In genomic region chr4:141260007-141260723, GRCm38 (mm10) we compare ENCODE assay signal across 9 mouse cellular contexts. TPM values are rescaled to one million over a fixed set of nuclear protein-coding genes. Genes with fewer than 3 reads are reported as not detected.
DNase-seq lines count a peak whose midpoint lies in the region; ATAC-seq and TF ChIP-seq lines count a peak whose summit lies in the region.
"Had no signal": no experiment of that assay in that cellular context is flagged by ENCODE, and none has a peak within 500 bp of the region (broad histone marks: within the 10 kb centered on the region; RNA-seq: fewer than 3 reads in every experiment).

No protein-coding gene starts in this region.

- no peak overlapping the region for H3K27ac ChIP-seq in hindbrain, embryonic 16.5 days (ENCODE audit: low read depth, low read length)
- no peak overlapping the region for H3K27ac ChIP-seq in hindbrain, embryonic 11.5 days (ENCODE audit: low read depth, low read length)
- no peak overlapping the region for H3K27ac ChIP-seq in MEL (ENCODE audit: control insufficient read depth, low read depth, low read length)
- H3K27ac ChIP-seq in forebrain, postnatal 0 days (ENCODE audit: low read depth, low read length): no peak overlapping the region
- 0 out of 2 replicates have a peak overlapping the region, but pooled peaks have one; percentile 19 for H3K27ac ChIP-seq in lung, embryonic 14.5 days (ENCODE audit: low read depth)

- H3K4me2 ChIP-seq in hindbrain, embryonic 16.5 days (ENCODE audit: low read length): peak overlapping the region; percentile 24; the same call in 1 of the 2 replicates
- H3K4me2 ChIP-seq in hindbrain, embryonic 11.5 days (replicated peaks; ENCODE audit: low read depth, low read length): no peak overlapping the region
- peak overlapping the region; percentile 33 for H3K4me2 ChIP-seq in forebrain, postnatal 0 days (ENCODE audit: low read depth)
- peak overlapping the region; percentile 53 for H3K4me2 ChIP-seq in lung, embryonic 14.5 days

- WGBS in hindbrain, embryonic 16.5 days: 51% methylated on average over 16 of the region's 16 CpGs
- 67% methylated on average over 16 of the region's 16 CpGs for WGBS in hindbrain, embryonic 11.5 days
- WGBS in forebrain, postnatal 0 days: 41% methylated on average over 16 of the region's 16 CpGs
- WGBS in lung, embryonic 14.5 days: 26% methylated on average over 16 of the region's 16 CpGs

- no peak overlapping the region for H3K9ac ChIP-seq in hindbrain, embryonic 16.5 days (ENCODE audit: low read depth, low read length)
- H3K9ac ChIP-seq in hindbrain, embryonic 11.5 days (ENCODE audit: low read depth, low read length): no peak overlapping the region
- H3K9ac ChIP-seq in MEL (ENCODE audit: control insufficient read depth, low read depth, low read length, poor library complexity, severe bottlenecking): peak overlapping the region; percentile 52
- H3K9ac ChIP-seq in forebrain, postnatal 0 days: no peak overlapping the region
- 0 out of 2 replicates have a peak overlapping the region, but pooled peaks have one; percentile 2 for H3K9ac ChIP-seq in lung, embryonic 14.5 days

- H3K79me2 ChIP-seq in MEL (ENCODE audit: control insufficient read depth, insufficient read depth, low read length, poor library complexity): no peaks in the 10 kb centered on the region

- TF ChIP-seq EP300 in MEL (IDR thresholded peaks at IDR 0.05; ENCODE audit: low read depth in 1 of 2, low read length in 2 of 2): no peak

- no peaks in the 10 kb centered on the region for H3K27me3 ChIP-seq in hindbrain, embryonic 16.5 days (replicated peaks; ENCODE audit: control insufficient read depth, insufficient read depth, low read length)
- H3K27me3 ChIP-seq in hindbrain, embryonic 11.5 days (ENCODE audit: control insufficient read depth, insufficient read depth, low read length): no peaks in the 10 kb centered on the region
- no peaks in the 10 kb centered on the region for H3K27me3 ChIP-seq in MEL (ENCODE audit: control insufficient read depth in 1 of 2, insufficient read depth in 2 of 2, low read length in 2 of 2)
- no peaks in the 10 kb centered on the region for H3K27me3 ChIP-seq in forebrain, postnatal 0 days (ENCODE audit: insufficient read depth, low read length)
- H3K27me3 ChIP-seq in lung, embryonic 14.5 days (ENCODE audit: insufficient read depth, low read length): no peaks in the 10 kb centered on the region

- TF ChIP-seq RAD21 in MEL (IDR thresholded peaks at IDR 0.05; ENCODE audit: low read depth, low read length): no peak

- no peak for ATAC-seq in hindbrain, embryonic 16.5 days
- no peak for ATAC-seq in hindbrain, embryonic 11.5 days (ENCODE audit: low FRiP score)
- peak; percentile 51; the same call in 1 of the 2 replicates for ATAC-seq in forebrain, postnatal 0 days
- peak; percentile 75 for ATAC-seq in lung, embryonic 14.5 days (ENCODE audit: insufficient read depth)

- TF ChIP-seq POLR2A in MEL (IDR thresholded peaks at IDR 0.05; ENCODE audit: control insufficient read depth in 1 of 2, insufficient read depth in 1 of 2, low read depth in 1 of 2, low read length in 2 of 2, poor library complexity in 1 of 2): no peak

- H3K9me3 ChIP-seq in hindbrain, embryonic 16.5 days (ENCODE audit: control insufficient read depth, low read length): no peaks in the 10 kb centered on the region
- no peaks in the 10 kb centered on the region for H3K9me3 ChIP-seq in hindbrain, embryonic 11.5 days (ENCODE audit: control insufficient read depth, low read length)
- no peaks in the 10 kb centered on the region for H3K9me3 ChIP-seq in MEL (replicated peaks; ENCODE audit: insufficient read depth, low read length)
- H3K9me3 ChIP-seq in forebrain, postnatal 0 days (ENCODE audit: low read length): no peaks in the 10 kb centered on the region
- H3K9me3 ChIP-seq in lung, embryonic 14.5 days (ENCODE audit: low read depth, low read length): no peaks in the 10 kb centered on the region

- no peak for DNase-seq in hindbrain, embryonic 11.5 days (ENCODE audit: low spot score)
- DNase-seq in MEL (ENCODE audit: low read depth, low spot score): peak; percentile 80
- DNase-seq in forebrain, postnatal 0 days: no peak
- peak; percentile 92 for DNase-seq in lung, embryonic 14.5 days
- DNase-seq in layer of hippocampus, postnatal 36 days: no peak
- DNase-seq in cerebellum, postnatal 14 days: no peak
- no peak for DNase-seq in spleen, postnatal 36 days (ENCODE audit: low spot score in 2 of 2)

- H3K4me1 ChIP-seq in hindbrain, embryonic 16.5 days (ENCODE audit: control insufficient read depth, insufficient read depth, low read depth, low read length): no peaks in the 10 kb centered on the region
- H3K4me1 ChIP-seq in hindbrain, embryonic 11.5 days (replicated peaks; ENCODE audit: control insufficient read depth, insufficient read depth, low read length): no peaks in the 10 kb centered on the region
- peaks cover 0 to 9% of the 10 kb centered on the region in 2 experiments; a peak in 1 of 4 replicates for H3K4me1 ChIP-seq in MEL (ENCODE audit: control insufficient read depth in 1 of 2, insufficient read depth in 2 of 2, low read length in 2 of 2)
- no peaks in the 10 kb centered on the region for H3K4me1 ChIP-seq in forebrain, postnatal 0 days (ENCODE audit: insufficient read depth)
- H3K4me1 ChIP-seq in lung, embryonic 14.5 days (ENCODE audit: insufficient read depth): no peaks in the 10 kb centered on the region; the same call in 1 of the 2 replicates

- no peak for TF ChIP-seq CTCF in MEL (IDR thresholded peaks at IDR 0.05 in 2 of 3, conservative IDR thresholded peaks at IDR 0.05 in 1 of 3; ENCODE audit: control insufficient read depth in 1 of 3, insufficient read depth in 1 of 3, low read depth in 2 of 3, low read length in 3 of 3, poor library complexity in 1 of 3, severe bottlenecking in 1 of 3)
- TF ChIP-seq CTCF in forebrain, postnatal 0 days (IDR thresholded peaks at IDR 0.05; ENCODE audit: low read depth): no peak
- no peak for TF ChIP-seq CTCF in lung, embryonic 14.5 days (IDR thresholded peaks at IDR 0.05; ENCODE audit: low read depth)

- H3K36me3 ChIP-seq in hindbrain, embryonic 16.5 days (ENCODE audit: control insufficient read depth, insufficient read depth, low read length): no peaks in the 10 kb centered on the region
- H3K36me3 ChIP-seq in hindbrain, embryonic 11.5 days (ENCODE audit: control insufficient read depth, insufficient read depth, low read length): no peaks in the 10 kb centered on the region
- H3K36me3 ChIP-seq in MEL (ENCODE audit: control insufficient read depth in 1 of 2, insufficient read depth in 2 of 2, low read length in 2 of 2): peaks cover 0 to 3% of the 10 kb centered on the region in 2 experiments; a peak in 2 of 4 replicates
- H3K36me3 ChIP-seq in forebrain, postnatal 0 days (ENCODE audit: insufficient read depth): no peaks in the 10 kb centered on the region
- H3K36me3 ChIP-seq in lung, embryonic 14.5 days (ENCODE audit: insufficient read depth): 0 out of 2 replicates have a peak, but pooled peaks cover 5% of the 10 kb centered on the region

- no peak overlapping the region for H3K4me3 ChIP-seq in hindbrain, embryonic 16.5 days (ENCODE audit: low read length)
- no peak overlapping the region for H3K4me3 ChIP-seq in hindbrain, embryonic 11.5 days (ENCODE audit: low read depth, low read length)
- peak overlapping the region; percentile 38 to 48 for H3K4me3 ChIP-seq in MEL (ENCODE audit: control insufficient read depth in 1 of 2, insufficient read depth in 1 of 2, low read depth in 2 of 2, low read length in 2 of 2)
- no peak overlapping the region; the same call in 1 of the 2 replicates for H3K4me3 ChIP-seq in forebrain, postnatal 0 days (ENCODE audit: low read depth, low read length)
- H3K4me3 ChIP-seq in lung, embryonic 14.5 days (ENCODE audit: low read depth, low read length): peak overlapping the region; percentile 22

TF ChIP-seq in MEL, 35 proteins besides CTCF, POLR2A, EP300 and RAD21 (continues in another document):
- TF ChIP-seq MXI1 (IDR thresholded peaks at IDR 0.05; ENCODE audit: low read depth, low read length) (peak; percentile 51; the same call in 1 of the 2 replicates), MAZ (IDR thresholded peaks at IDR 0.05; ENCODE audit: low read depth, low read length) (0 out of 2 replicates have a peak, but pooled peaks have one; percentile 43), TCF12 (IDR thresholded peaks at IDR 0.05; ENCODE audit: low read depth, low read length) (no peak), MYB (IDR thresholded peaks at IDR 0.05; ENCODE audit: low read depth, low read length) (no peak)

RNA-seq across cellular contexts. Expression of gene Arhgef19, which starts 20.9 kb away (rescaled TPM):
- 1.7 and 2.0 TPM in 2 replicates for polyA plus RNA-seq in hindbrain, embryonic 16.5 days (2015; fragmentation: Nextera tagmentation; extraction: Ambion mirVana)
- polyA plus RNA-seq in hindbrain, embryonic 11.5 days (2014; fragmentation: Nextera tagmentation; extraction: Ambion mirVana): 2.1 and 3.1 TPM in 2 replicates
- 0.03 TPM in 1 of 2 replicates, not detected in the other for total RNA-seq in MEL (2012; rRNA removed)
- polyA plus RNA-seq in MEL (2012; ENCODE audit: insufficient read depth in 1 of 2, insufficient read length in 2 of 2, low read depth in 1 of 2, low replicate concordance in 2 of 2, missing spikeins in 1 of 2): under 1 TPM in 1 of 2 experiments, not detected in 1; 0.78 TPM
- total RNA-seq in forebrain, postnatal 0 days (2014; rRNA removed): 0.95 and 1.6 TPM in 2 replicates
- polyA plus RNA-seq in forebrain, postnatal 0 days (2015; fragmentation: Nextera tagmentation; extraction: Ambion mirVana): 0.52 and 0.90 TPM in 2 replicates
- 20.1 and 21.1 TPM in 2 replicates for polyA plus RNA-seq in lung, embryonic 14.5 days (2014; fragmentation: Nextera tagmentation; extraction: Ambion mirVana)
- 10 to 100 TPM; 15.5 to 15.9 TPM for total RNA-seq in layer of hippocampus, postnatal 36 days (2021)
- total RNA-seq: common myeloid progenitor, adult 5-6 weeks had no signal

RNA-seq across cellular contexts. Expression of gene Epha2, which starts 40.9 kb away (rescaled TPM):
- 1.1 TPM in 2 replicates for polyA plus RNA-seq in hindbrain, embryonic 16.5 days (2015; fragmentation: Nextera tagmentation; extraction: Ambion mirVana)
- 0.82 and 1.1 TPM in 2 replicates for polyA plus RNA-seq in hindbrain, embryonic 11.5 days (2014; fragmentation: Nextera tagmentation; extraction: Ambion mirVana)
- total RNA-seq in MEL (2012; rRNA removed): 2.3 and 2.5 TPM in 2 replicates
- 1 to 10 TPM in 1 of 2 experiments, not detected in 1; 5.9 TPM for polyA plus RNA-seq in MEL (2012; ENCODE audit: insufficient read depth in 1 of 2, insufficient read length in 2 of 2, low read depth in 1 of 2, low replicate concordance in 2 of 2, missing spikeins in 1 of 2)
- 1.2 and 1.4 TPM in 2 replicates for total RNA-seq in forebrain, postnatal 0 days (2014; rRNA removed)
- 0.33 and 0.39 TPM in 2 replicates for polyA plus RNA-seq in forebrain, postnatal 0 days (2015; fragmentation: Nextera tagmentation; extraction: Ambion mirVana)
- 6.9 and 7.6 TPM in 2 replicates for polyA plus RNA-seq in lung, embryonic 14.5 days (2014; fragmentation: Nextera tagmentation; extraction: Ambion mirVana)
- total RNA-seq in layer of hippocampus, postnatal 36 days (2021): 1 to 10 TPM; 1.3 to 1.7 TPM

RNA-seq across cellular contexts. Expression of gene Rsg1, which starts 46.4 kb away (rescaled TPM):
- 8.4 and 8.9 TPM in 2 replicates for polyA plus RNA-seq in hindbrain, embryonic 16.5 days (2015; fragmentation: Nextera tagmentation; extraction: Ambion mirVana)
- 6.3 and 6.8 TPM in 2 replicates for polyA plus RNA-seq in hindbrain, embryonic 11.5 days (2014; fragmentation: Nextera tagmentation; extraction: Ambion mirVana)
- 3.7 and 5.8 TPM in 2 replicates for total RNA-seq in MEL (2012; rRNA removed)
- 1 to 10 TPM in 1 of 2 experiments, not detected in 1; 4.8 TPM for polyA plus RNA-seq in MEL (2012; ENCODE audit: insufficient read depth in 1 of 2, insufficient read length in 2 of 2, low read depth in 1 of 2, low replicate concordance in 2 of 2, missing spikeins in 1 of 2)
- total RNA-seq in forebrain, postnatal 0 days (2014; rRNA removed): 4.5 and 6.9 TPM in 2 replicates
- 3.7 and 5.2 TPM in 2 replicates for polyA plus RNA-seq in forebrain, postnatal 0 days (2015; fragmentation: Nextera tagmentation; extraction: Ambion mirVana)
- polyA plus RNA-seq in lung, embryonic 14.5 days (2014; fragmentation: Nextera tagmentation; extraction: Ambion mirVana): 5.3 and 6.3 TPM in 2 replicates
- total RNA-seq in layer of hippocampus, postnatal 36 days (2021): 1 to 10 TPM; 2.7 to 4.1 TPM

Comparison
In these comparisons a context has a peak if more than half of its experiments do, and no peak if none do; other contexts are left out.
1. ATAC-seq: peak in forebrain, postnatal 0 days (single experiment) and lung, embryonic 14.5 days (single experiment); none in hindbrain, embryonic 16.5 days (single experiment) and hindbrain, embryonic 11.5 days (single experiment).
2. H3K4me3 ChIP-seq: peak in MEL (2 of 2) and lung, embryonic 14.5 days (single experiment); none in hindbrain, embryonic 16.5 days (single experiment), hindbrain, embryonic 11.5 days (single experiment) and forebrain, postnatal 0 days (single experiment).
3. H3K9ac ChIP-seq: peak in MEL (single experiment) and lung, embryonic 14.5 days (single experiment); none in hindbrain, embryonic 16.5 days (single experiment), hindbrain, embryonic 11.5 days (single experiment) and forebrain, postnatal 0 days (single experiment).
4. DNase-seq: peak in MEL (single experiment) and lung, embryonic 14.5 days (single experiment); none in hindbrain, embryonic 11.5 days (single experiment), forebrain, postnatal 0 days (single experiment), layer of hippocampus, postnatal 36 days (0 of 2), cerebellum, postnatal 14 days (0 of 2) and spleen, postnatal 36 days (0 of 2).